Mouse (Mus musculus) MEL (cell line): ENCODE measurements around the gene Polr2e. TPM values are rescaled to one million over a fixed set of nuclear protein-coding genes. Genes with fewer than 3 reads are reported as not detected.

ENCODE experiments used
- DNase-seq: peaks from one replicate; pipeline ENCODE4 v3.0.0; 2011; ENCODE audit warnings: low read depth, low spot score
- H3K27ac ChIP-seq: 2 replicates; pipeline ENCODE4 v1.5.1; 2012; ENCODE audit warnings: low read depth, mild to moderate bottlenecking, control low read depth, low read length, moderate library complexity; ENCODE audit not compliant: control insufficient read depth
- H3K27me3 ChIP-seq, 2 experiments: fragments of 150-350 bp in 1 of 2; sonication (generic) in 1 of 2; 2 replicates each; pipeline ENCODE4 v1.6.1; 2012; ENCODE audit warnings: low read length in 2 of 2, mild to moderate bottlenecking in 2 of 2, improper control_type of control experiment in 1 of 2, moderate library complexity in 1 of 2; ENCODE audit not compliant: insufficient read depth in 2 of 2, control insufficient read depth in 1 of 2
- H3K36me3 ChIP-seq, 2 experiments: 2 replicates each; pipeline ENCODE4 v1.6.1; 2012 to 2014; ENCODE audit warnings: low read length in 2 of 2, improper control_type of control experiment in 1 of 2, inconsistent platforms in 1 of 2, mild to moderate bottlenecking in 1 of 2; ENCODE audit not compliant: insufficient read depth in 2 of 2, control insufficient read depth in 1 of 2
- H3K4me1 ChIP-seq, 2 experiments: fragments of 150-350 bp in 1 of 2; sonication (generic) in 1 of 2; 2 replicates each; pipeline ENCODE4 v1.6.1; 2012; ENCODE audit warnings: low read length in 2 of 2, improper control_type of control experiment in 1 of 2, mild to moderate bottlenecking in 1 of 2; ENCODE audit not compliant: insufficient read depth in 2 of 2, control insufficient read depth in 1 of 2
- H3K4me3 ChIP-seq, 2 experiments: fragments of 150-350 bp in 1 of 2; sonication (generic) in 1 of 2; 2 replicates each; pipeline ENCODE4 v1.5.1; 2012; ENCODE audit warnings: low read depth in 2 of 2, low read length in 2 of 2, mild to moderate bottlenecking in 2 of 2, moderate library complexity in 2 of 2, control low read depth in 1 of 2, improper control_type of control experiment in 1 of 2; ENCODE audit not compliant: control insufficient read depth in 1 of 2, insufficient read depth in 1 of 2
- H3K79me2 ChIP-seq: 2 replicates; pipeline ENCODE4 v1.6.1; 2012; ENCODE audit warnings: mild to moderate bottlenecking, low read length, moderate library complexity; ENCODE audit not compliant: control insufficient read depth, poor library complexity, insufficient read depth
- H3K9ac ChIP-seq: 2 replicates; pipeline ENCODE4 v1.6.1; 2012; ENCODE audit warnings: low read depth, mild to moderate bottlenecking, control low read depth, low read length, moderate library complexity; ENCODE audit not compliant: control insufficient read depth, poor library complexity, severe bottlenecking
- H3K9me3 ChIP-seq: fragments of 150-350 bp; sonication (generic); replicated peaks from 2 replicates; pipeline ENCODE4 v1.6.1; 2012; ENCODE audit warnings: mild to moderate bottlenecking, low read length, improper control_type of control experiment, moderate library complexity; ENCODE audit not compliant: insufficient read depth
- BHLHE40 ChIP-seq: IDR thresholded peaks from 2 replicates; pipeline ENCODE4 v1.6.1; 2012; ENCODE audit warnings: low read depth, mild to moderate bottlenecking, inconsistent platforms, low read length, improper control_type of control experiment, borderline replicate concordance
- CHD2 ChIP-seq: IDR thresholded peaks from 2 replicates; pipeline ENCODE4 v1.6.1; 2011; ENCODE audit warnings: low read length, improper control_type of control experiment
- CTCF ChIP-seq, 3 experiments: IDR thresholded peaks in 2 of 3; conservative IDR thresholded peaks in 1 of 3; 2 replicates each; pipeline ENCODE4 v1.5.1; 2011 to 2012; ENCODE audit warnings: low read length in 3 of 3, low read depth in 2 of 3, mild to moderate bottlenecking in 2 of 3, improper control_type of control experiment in 1 of 3, inconsistent platforms in 1 of 3, mixed read lengths in 1 of 3, moderate library complexity in 1 of 3; ENCODE audit not compliant: control insufficient read depth in 1 of 3, insufficient read depth in 1 of 3, poor library complexity in 1 of 3, severe bottlenecking in 1 of 3
- EP300 ChIP-seq, 2 experiments: IDR thresholded peaks; 2 replicates each; pipeline ENCODE4 v1.6.1; 2011; ENCODE audit warnings: improper control_type of control experiment in 2 of 2, low read length in 2 of 2, low read depth in 1 of 2, mild to moderate bottlenecking in 1 of 2
- ETS1 ChIP-seq: IDR thresholded peaks from 2 replicates; pipeline ENCODE4 v1.6.1; 2012; ENCODE audit warnings: low read depth, mild to moderate bottlenecking, inconsistent platforms, low read length, improper control_type of control experiment, moderate library complexity
- GABPA ChIP-seq: IDR thresholded peaks from 2 replicates; pipeline ENCODE4 v1.6.1; 2012; ENCODE audit warnings: low read depth, mild to moderate bottlenecking, inconsistent platforms, low read length, improper control_type of control experiment, moderate library complexity
- GATA1 ChIP-seq: IDR thresholded peaks from 2 replicates; pipeline ENCODE4 v1.6.1; 2011; ENCODE audit warnings: low read depth, low read length, improper control_type of control experiment
- HCFC1 ChIP-seq: IDR thresholded peaks from 2 replicates; pipeline ENCODE4 v1.6.1; 2012; ENCODE audit warnings: low read depth, mild to moderate bottlenecking, inconsistent platforms, low read length, improper control_type of control experiment, moderate library complexity
- MAX ChIP-seq: IDR thresholded peaks from 2 replicates; pipeline ENCODE4 v1.6.1; 2011; ENCODE audit warnings: low read length, improper control_type of control experiment
- MAZ ChIP-seq: IDR thresholded peaks from 2 replicates; pipeline ENCODE4 v1.6.1; 2012; ENCODE audit warnings: low read depth, mild to moderate bottlenecking, inconsistent platforms, low read length, improper control_type of control experiment
- MYC ChIP-seq: IDR thresholded peaks from 2 replicates; pipeline ENCODE4 v1.6.1; 2011; ENCODE audit warnings: low read depth, mild to moderate bottlenecking, low read length, improper control_type of control experiment, moderate library complexity
- NELFE ChIP-seq: IDR thresholded peaks from 2 replicates; pipeline ENCODE4 v1.6.1; 2011; ENCODE audit warnings: low read depth, low read length, improper control_type of control experiment
- NRF1 ChIP-seq: IDR thresholded peaks from 2 replicates; pipeline ENCODE4 v1.6.1; 2014; ENCODE audit warnings: low read depth, mild to moderate bottlenecking, inconsistent platforms, low read length, improper control_type of control experiment, moderate library complexity; ENCODE audit not compliant: poor library complexity, insufficient read depth, severe bottlenecking
- POLR2AphosphoS2 ChIP-seq: IDR thresholded peaks from 2 replicates; pipeline ENCODE4 v1.6.1; 2011; ENCODE audit warnings: low read length, improper control_type of control experiment
- POLR2AphosphoS5 ChIP-seq: IDR thresholded peaks from 2 replicates; pipeline ENCODE4 v1.6.1; 2012; ENCODE audit warnings: low read depth, borderline replicate concordance, mild to moderate bottlenecking, inconsistent platforms, low read length, moderate library complexity, mixed read lengths
- RAD21 ChIP-seq: IDR thresholded peaks from 2 replicates; pipeline ENCODE4 v1.6.1; 2011; ENCODE audit warnings: mild to moderate bottlenecking, low read depth, low read length, improper control_type of control experiment
- SIN3A ChIP-seq: IDR thresholded peaks from 2 replicates; pipeline ENCODE4 v1.6.1; 2012; ENCODE audit warnings: low read length, improper control_type of control experiment, inconsistent platforms
- SMC3 ChIP-seq: IDR thresholded peaks from 2 replicates; pipeline ENCODE4 v1.6.1; 2011; ENCODE audit warnings: low read depth, low read length, improper control_type of control experiment
- TAL1 ChIP-seq: IDR thresholded peaks from 2 replicates; pipeline ENCODE4 v1.6.1; 2012; ENCODE audit warnings: mild to moderate bottlenecking, inconsistent platforms, low read length, moderate library complexity, mixed read lengths
- TCF12 ChIP-seq: IDR thresholded peaks from 2 replicates; pipeline ENCODE4 v1.6.1; 2014; ENCODE audit warnings: low read depth, mild to moderate bottlenecking, inconsistent platforms, low read length, improper control_type of control experiment, moderate library complexity
- USF1 ChIP-seq: IDR thresholded peaks from 2 replicates; pipeline ENCODE4 v1.6.1; 2014; ENCODE audit warnings: low read depth, mild to moderate bottlenecking, inconsistent platforms, low read length, improper control_type of control experiment, moderate library complexity
- ZC3H11A ChIP-seq: IDR thresholded peaks from 2 replicates; pipeline ENCODE4 v1.6.1; 2012; ENCODE audit warnings: low read depth, mild to moderate bottlenecking, inconsistent platforms, low read length, improper control_type of control experiment
- ZKSCAN1 ChIP-seq: IDR thresholded peaks from 2 replicates; pipeline ENCODE4 v1.6.1; 2012; ENCODE audit warnings: low read depth, mild to moderate bottlenecking, inconsistent platforms, low read length, improper control_type of control experiment, moderate library complexity
- ZMIZ1 ChIP-seq: IDR thresholded peaks from 2 replicates; pipeline ENCODE4 v1.6.1; 2012; ENCODE audit warnings: low read depth, mild to moderate bottlenecking, inconsistent platforms, low read length, improper control_type of control experiment, moderate library complexity
- ZNF384 ChIP-seq: IDR thresholded peaks from 2 replicates; pipeline ENCODE4 v1.6.1; 2012; ENCODE audit warnings: low read depth, mild to moderate bottlenecking, inconsistent platforms, low read length, improper control_type of control experiment
- polyA plus RNA-seq, 2 experiments: library from polyadenylated mRNA; stranded (reverse) in 1 of 2; unstranded in 1 of 2; fragments of >175 nt in 1 of 2; fragments of >200 nt in 1 of 2; gene quantifications; 2 replicates each; pipeline versions ENCODE4 v1.2.1 to v1.2.4; 2012; ENCODE audit warnings: low replicate concordance in 2 of 2, low read depth in 1 of 2; ENCODE audit not compliant: insufficient read length in 2 of 2, insufficient read depth in 1 of 2, missing spikeins in 1 of 2
- total RNA-seq: library from RNA; depleted of rRNA; stranded (reverse); fragments of 300-350 nt; gene quantifications from 2 replicates; pipeline ENCODE4 v1.2.3, GENCODE M21; 2012

Polr2e gene
- total and polyA plus RNA-seq, 3 experiments = 169 to 279 (median 258) TPM

DNA sequence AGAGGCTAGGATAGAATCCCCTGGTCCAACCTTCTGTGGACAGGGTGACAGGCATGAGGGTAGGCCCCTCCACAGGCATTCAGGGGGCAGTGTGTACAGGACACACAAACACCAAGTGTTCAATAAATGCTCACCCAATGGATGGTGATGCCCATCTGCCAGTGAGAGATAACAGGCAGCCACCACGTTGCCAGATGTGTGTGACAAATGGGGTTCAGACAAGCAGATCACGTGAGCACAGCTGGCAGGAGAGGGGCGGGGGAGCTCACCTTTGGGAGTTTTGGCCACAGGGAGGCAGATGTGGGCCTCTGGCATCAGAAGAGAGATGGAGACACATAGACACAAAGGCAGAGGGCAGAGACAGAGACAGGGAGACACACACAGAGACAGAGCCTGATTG is 41.5 kb upstream of the Polr2e start:
- TF ChIP-seq MYC (no peak), GATA1 (no peak), TAL1 (peak; percentile 61), POLR2AphosphoS2 (no peak), USF1 (peak; percentile 37; the same call in 1 of the 2 replicates), EP300 (IDR thresholded peaks at IDR 0.05; ENCODE audit: low read depth in 1 of 2, low read length in 2 of 2) (0 out of 4 replicates have a peak, but pooled peaks of 1 of the 2 experiments have one; percentile 7)
- Histone ChIP-seq H3K4me3 (no peak overlapping the region), H3K9me3 (no peaks in the 10 kb centered on the region), H3K4me1 (peaks cover 0 to 10% of the 10 kb centered on the region in 2 experiments; a peak in 2 of 4 replicates), H3K27ac (no peak overlapping the region), H3K27me3 (no peaks in the 10 kb centered on the region), H3K36me3 (peaks cover 3 to 6% of the 10 kb centered on the region in 2 experiments; a peak in 3 of 4 replicates), H3K9ac (no peak overlapping the region), H3K79me2 (no peaks in the 10 kb centered on the region)
- DNase-seq = no peak

DNA sequence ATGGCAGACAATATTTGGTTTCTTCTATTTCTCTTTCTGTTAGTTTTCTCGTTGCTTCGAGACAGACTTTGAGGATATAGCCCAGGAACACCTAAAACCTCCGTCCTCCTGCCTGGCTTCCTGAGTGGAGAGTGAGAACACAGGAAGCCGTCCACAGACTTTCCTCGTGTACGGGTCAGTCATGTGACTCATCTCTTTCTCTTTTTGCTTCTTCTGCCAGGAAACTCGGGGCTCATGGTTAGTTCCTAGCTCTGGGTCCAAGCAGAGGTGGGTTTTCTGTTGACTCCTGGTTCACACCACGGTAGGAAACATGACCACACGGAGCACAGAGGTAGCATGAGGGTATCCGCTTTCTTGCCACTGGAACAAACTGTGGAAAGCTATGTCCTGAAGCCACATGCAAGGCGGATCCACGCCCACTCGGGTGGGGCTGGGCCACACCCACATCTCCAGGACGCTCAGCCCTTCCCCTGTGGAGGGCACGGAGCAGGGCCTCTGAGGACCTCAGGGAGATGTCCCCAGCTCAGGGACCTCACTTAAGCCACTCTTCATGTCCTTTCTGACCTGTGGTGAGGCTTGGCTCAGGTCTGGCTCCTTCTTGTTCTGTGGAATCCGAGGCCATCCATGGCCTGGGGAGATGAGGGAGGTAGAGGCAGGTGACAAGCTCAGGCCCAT is 40.9 kb upstream of the Polr2e start:
- H3K9ac ChIP-seq = no peak overlapping the region
- no peaks in the 10 kb centered on the region for H3K79me2 ChIP-seq
- H3K4me3 ChIP-seq = no peak overlapping the region

DNA sequence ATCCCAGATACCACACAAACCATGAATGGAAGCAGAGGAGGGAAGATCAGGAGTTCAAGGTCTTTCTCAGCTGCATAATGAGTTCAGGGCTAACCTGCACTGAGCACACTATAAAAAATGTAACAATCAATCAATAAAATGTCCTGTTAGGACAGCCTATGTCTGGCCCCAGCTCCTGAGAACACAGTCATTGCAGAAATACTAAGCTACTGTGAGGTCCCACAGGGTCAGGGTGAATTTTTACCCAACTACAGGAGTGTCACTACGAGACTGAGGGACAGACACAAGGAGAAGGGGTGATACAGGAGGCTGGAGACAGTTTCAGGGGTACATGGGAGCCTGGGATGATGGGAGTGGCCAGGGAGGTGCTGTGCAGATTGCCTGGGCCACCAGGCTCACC is 38.8 kb upstream of the Polr2e start:
- no peak overlapping the region for H3K27ac ChIP-seq
- no peak overlapping the region for H3K4me3 ChIP-seq
- no peak for TF ChIP-seq ZKSCAN1
- TF ChIP-seq NELFE = no peak
- no peak for TF ChIP-seq CHD2
- no peak for TF ChIP-seq MAX
- no peak for TF ChIP-seq HCFC1
- TF ChIP-seq MYC = no peak
- no peak for TF ChIP-seq USF1
- TF ChIP-seq ZNF384 = no peak
- no peak for TF ChIP-seq NRF1
- no peak for TF ChIP-seq ETS1
- no peak for TF ChIP-seq ZMIZ1
- no peak for TF ChIP-seq RAD21
- H3K4me1 ChIP-seq = peaks cover 0 to 18% of the 10 kb centered on the region in 2 experiments; a peak in 2 of 4 replicates
- H3K79me2 ChIP-seq = no peaks in the 10 kb centered on the region; the same call in 1 of the 2 replicates
- peaks cover under 1 to 13% of the 10 kb centered on the region in 2 experiments; a peak in 3 of 4 replicates for H3K36me3 ChIP-seq
- H3K9ac ChIP-seq = no peak overlapping the region
- H3K27me3 ChIP-seq = no peaks in the 10 kb centered on the region
- H3K9me3 ChIP-seq = no peaks in the 10 kb centered on the region
- DNase-seq = no peak

More for the DNA sequence above, 40.9 kb upstream of the Polr2e start:
- no peaks in the 10 kb centered on the region for H3K27me3 ChIP-seq
- H3K27ac ChIP-seq = no peak overlapping the region
- H3K9me3 ChIP-seq = no peaks in the 10 kb centered on the region
- H3K36me3 ChIP-seq = peaks cover 3 to 9% of the 10 kb centered on the region in 2 experiments; a peak in 3 of 4 replicates
- H3K4me1 ChIP-seq = peaks cover 0 to 10% of the 10 kb centered on the region in 2 experiments; a peak in 2 of 4 replicates
- no peak for DNase-seq
- TF ChIP-seq POLR2AphosphoS5 = no peak
- TF ChIP-seq ZMIZ1 = no peak
- TF ChIP-seq CTCF (IDR thresholded peaks at IDR 0.05 in 2 of 3, conservative IDR thresholded peaks at IDR 0.05 in 1 of 3; ENCODE audit: control insufficient read depth in 1 of 3, insufficient read depth in 1 of 3, low read depth in 2 of 3, low read length in 3 of 3, poor library complexity in 1 of 3, severe bottlenecking in 1 of 3) = no peak
- TF ChIP-seq ZC3H11A = no peak
- TF ChIP-seq SIN3A = no peak
- TF ChIP-seq SMC3 = no peak
- no peak for TF ChIP-seq GABPA
- no peak for TF ChIP-seq ETS1
- no peak for TF ChIP-seq POLR2AphosphoS2
- no peak for TF ChIP-seq TCF12
- no peak for TF ChIP-seq MAZ
- no peak for TF ChIP-seq BHLHE40
- TF ChIP-seq NRF1 = no peak
- TF ChIP-seq, all 39 proteins: peak for 0
